Mouse (Mus musculus): Measurements from ENCODE around the gene Rapgefl1.

GRCm38 (mm10) chr11:98810686-98811085, 25.9 kb upstream of the Rapgefl1 start:
- TF ChIP-seq USF2 (conservative IDR thresholded peaks at IDR 0.05; ENCODE audit: low read depth, low read length) (no peak), EP300 (IDR thresholded peaks at IDR 0.05; ENCODE audit: low read length) (0 out of 2 replicates have a peak, but pooled peaks have one; percentile 34), ZC3H11A (IDR thresholded peaks at IDR 0.05; ENCODE audit: low read depth, low read length) (no peak), CTCF (conservative IDR thresholded peaks at IDR 0.05 in 1 of 2, IDR thresholded peaks at IDR 0.05 in 1 of 2; ENCODE audit: low read depth in 2 of 2, low read length in 2 of 2) (no peak), RCOR1 (conservative IDR thresholded peaks at IDR 0.05; ENCODE audit: low read depth, low read length) (no peak), POLR2A (IDR thresholded peaks at IDR 0.05; ENCODE audit: low read depth, low read length) (no peak), ELF1 (IDR thresholded peaks at IDR 0.05; ENCODE audit: low read depth, low read length) (no peak), MAX (IDR thresholded peaks at IDR 0.05; ENCODE audit: low read length) (0 out of 2 replicates have a peak, but pooled peaks have one; percentile 27), E2F4 (IDR thresholded peaks at IDR 0.05; ENCODE audit: insufficient replicate concordance, low read depth, low read length) (no peak), CHD1 (IDR thresholded peaks at IDR 0.05; ENCODE audit: low read depth, low read length) (no peak), NELFE (IDR thresholded peaks at IDR 0.05; ENCODE audit: low read depth, low read length) (no peak), TCF12 (IDR thresholded peaks at IDR 0.05; ENCODE audit: low read depth, low read length) (0 out of 2 replicates have a peak, but pooled peaks have one; percentile 17)
